Mouse (Mus musculus): ENCODE results near the gene Nkg7. TPM values are rescaled to one million over a fixed set of nuclear protein-coding genes. Genes with fewer than 3 reads are reported as not detected.

The Nkg7 gene
- 1.9 to 3.8 TPM (median 2.3 TPM) in 4 replicates for total RNA-seq (2023; ENCODE audit: inconsistent age)

DNA sequence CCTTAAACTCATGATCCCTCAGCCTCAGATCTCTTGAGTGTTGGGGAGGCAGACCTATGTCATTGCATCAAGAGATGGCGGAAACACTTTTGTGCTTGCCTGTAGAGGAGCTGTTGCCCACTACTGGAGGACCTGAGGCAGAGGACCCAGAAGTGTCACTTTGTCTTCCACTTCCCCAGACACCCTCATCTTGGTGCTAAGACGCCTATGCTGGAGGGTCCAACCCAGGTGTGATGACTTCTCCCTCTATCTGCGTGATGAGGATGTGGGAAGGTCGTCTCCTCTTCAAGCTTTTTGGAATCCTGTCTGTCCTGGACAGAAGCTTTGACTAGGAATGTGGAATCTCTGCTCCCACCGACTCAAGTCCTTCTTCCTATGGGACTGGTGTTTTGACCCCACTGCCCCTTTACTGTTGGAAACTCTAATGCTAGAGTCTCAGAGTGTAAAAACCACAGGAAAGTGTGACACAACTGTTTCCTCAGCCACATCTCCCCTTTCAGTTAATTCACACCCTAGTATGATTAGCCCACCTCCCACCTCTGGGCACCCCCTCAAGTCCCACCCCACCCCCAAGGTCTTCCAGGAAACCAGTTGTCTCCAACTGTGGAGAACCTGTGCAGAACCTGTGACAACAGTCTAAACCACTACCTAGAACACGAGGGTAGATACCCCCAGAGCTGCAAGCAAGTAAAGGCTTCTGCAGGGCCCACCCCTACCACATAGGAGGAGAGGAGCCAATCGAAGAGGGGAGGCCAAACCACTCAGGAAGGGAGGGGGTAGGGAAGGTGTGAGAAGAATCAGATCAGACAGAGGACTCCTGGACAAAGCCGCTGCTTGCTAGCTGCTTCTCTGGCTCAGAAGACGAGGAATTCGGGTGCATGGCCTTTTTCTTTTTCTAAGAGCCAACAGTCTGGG is at the start of gene Nkg7:
Gene Nkg7 (plus strand): TSS at position 733 of the 915 bp plus-strand sequence.

GRCm38 (mm10) chr7:43408131-43408553 is 28.7 kb upstream of the Nkg7 start, which contains the start of gene Siglecg:
Gene Siglecg, plus strand, starts transcription at chr7:43408204.

GRCm38 (mm10) chr7:43427406-43427805 is 9.5 kb upstream of the Nkg7 start, which contains the start of gene Lim2:
Gene Lim2, plus strand, starts transcription at chr7:43427670.

DNA sequence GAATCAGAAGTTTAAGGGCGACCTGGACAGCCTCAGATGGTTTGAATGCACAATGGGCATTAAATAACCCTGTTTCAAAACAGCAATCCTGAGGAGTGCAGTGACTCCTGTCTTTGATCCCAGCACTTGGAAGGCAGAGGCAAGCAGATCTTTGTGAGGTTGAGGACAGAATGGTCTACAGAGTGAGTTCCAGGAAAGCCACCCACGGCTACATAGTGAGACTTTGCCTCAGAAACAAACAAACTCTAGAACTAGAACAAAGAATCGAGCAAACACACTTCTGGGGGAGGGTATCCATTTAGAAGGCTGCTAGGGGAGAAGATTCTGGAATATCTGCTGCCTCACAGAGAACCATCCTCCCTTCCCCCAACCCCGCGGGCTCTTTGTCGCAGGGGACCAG is 3.6 kb downstream of the Nkg7 start, which contains the start of gene Cldnd2:
Gene Cldnd2 (plus strand): TSS at position 301 of the 400 bp plus-strand sequence.

GRCm38 (mm10) chr7:43443917-43444293 is 7.0 kb downstream of the Nkg7 start, which contains the start of the genes Etfb and Gm45233:
Gene Etfb, plus strand, starts transcription at chr7:43444083.
Gene Gm45233, plus strand, starts transcription at chr7:43444128.

DNA sequence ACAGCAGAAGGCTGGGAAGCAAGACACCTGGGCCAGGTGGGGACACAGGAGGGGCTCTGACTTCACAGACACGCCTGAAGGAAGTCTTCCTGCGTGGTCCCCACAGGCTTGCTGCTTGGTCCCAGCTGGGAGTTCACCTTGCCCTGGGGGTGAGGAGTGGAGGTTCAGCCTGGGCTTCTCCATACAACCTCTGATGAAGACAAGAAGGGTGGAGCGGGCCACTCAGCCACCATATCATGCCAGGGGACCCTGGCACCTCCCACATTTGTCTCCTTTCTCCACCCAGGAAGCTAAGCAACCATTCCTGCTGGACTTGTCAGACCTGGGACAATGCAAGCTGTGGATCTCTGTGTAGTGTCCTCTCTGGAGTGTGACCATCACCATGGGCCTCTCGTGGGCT is 26.0 kb downstream of the Nkg7 start, which contains the start of gene Vsig10l:
Gene Vsig10l (plus strand): TSS at position 301 of the 400 bp plus-strand sequence.

Other genes starting within 250 kb of the Nkg7 start
- 23.2 to 26.1 TPM (median 25.5 TPM) in 4 replicates for gene Zfp715, start 123.8 kb upstream of the Nkg7 start, total RNA-seq (2023; ENCODE audit: inconsistent age)
- 0.45 to 0.77 TPM (median 0.45 TPM) in 3 of 4 replicates, not detected in the other for gene Siglecf, start 85.7 kb upstream of the Nkg7 start, total RNA-seq (2023; ENCODE audit: inconsistent age)
- 357 to 404 TPM (median 393 TPM) in 4 replicates for gene Siglecg, start 28.9 kb upstream of the Nkg7 start, total RNA-seq (2023; ENCODE audit: inconsistent age)
- not detected in 4 replicates for gene Lim2, start 9.4 kb upstream of the Nkg7 start, total RNA-seq (2023; ENCODE audit: inconsistent age)
- gene Cldnd2, start 3.7 kb downstream of the Nkg7 start, total RNA-seq (2023; ENCODE audit: inconsistent age) = not detected in 4 replicates
- gene Etfb, start 7.0 kb downstream of the Nkg7 start, total RNA-seq (2023; ENCODE audit: inconsistent age) = 36.1 to 51.0 TPM (median 48.9 TPM) in 4 replicates
- gene Gm45233, start 7.1 kb downstream of the Nkg7 start, total RNA-seq (2023; ENCODE audit: inconsistent age) = not detected in 4 replicates
- gene Vsig10l, start 26.1 kb downstream of the Nkg7 start, total RNA-seq (2023; ENCODE audit: inconsistent age) = 2.0 to 3.9 TPM (median 2.3 TPM) in 4 replicates
- not detected in 4 replicates for gene Iglon5, start 53.0 kb downstream of the Nkg7 start, total RNA-seq (2023; ENCODE audit: inconsistent age)
- gene 4931406B18Rik, start 68.9 kb downstream of the Nkg7 start, total RNA-seq (2023; ENCODE audit: inconsistent age) = not detected in 4 replicates
- 1.7 to 3.5 TPM (median 2.3 TPM) in 4 replicates for gene Cd33, start 107.4 kb downstream of the Nkg7 start, total RNA-seq (2023; ENCODE audit: inconsistent age)
- 1.9 to 2.5 TPM (median 2.5 TPM) in 4 replicates for gene Zfp658, start 125.2 kb downstream of the Nkg7 start, total RNA-seq (2023; ENCODE audit: inconsistent age)
- gene Zfp719, start 142.5 kb downstream of the Nkg7 start, total RNA-seq (2023; ENCODE audit: inconsistent age) = 8.9 to 14.1 TPM (median 10.7 TPM) in 4 replicates
- not detected in 4 replicates for gene Zfp819, start 170.1 kb downstream of the Nkg7 start, total RNA-seq (2023; ENCODE audit: inconsistent age)
- not detected in 4 replicates for gene Ceacam18, start 197.6 kb downstream of the Nkg7 start, total RNA-seq (2023; ENCODE audit: inconsistent age)
- gene Siglece, start 223.1 kb downstream of the Nkg7 start, total RNA-seq (2023; ENCODE audit: inconsistent age) = 1.7 to 2.6 TPM (median 2.1 TPM) in 4 replicates
- 5.3 to 7.2 TPM (median 6.0 TPM) in 4 replicates for gene Ctu1, start 234.9 kb downstream of the Nkg7 start, total RNA-seq (2023; ENCODE audit: inconsistent age)